Mouse (Mus musculus) erythroid progenitor cell, adult 5-6 weeks (primary cell): Measurements from ENCODE around the gene Tmem235. TPM values are rescaled to one million over a fixed set of nuclear protein-coding genes. Genes with fewer than 3 reads are reported as not detected.
A peak's percentile ranks its signal among the peaks of the same experiment; 100 is the strongest.
"Not testable (repeated sequence)": the region's sequence is repeated elsewhere in the genome, so short reads cannot be mapped to it uniquely, and the experiment has no call there.

Source experiments
- ATAC-seq: replicated peaks from 2 replicates; pipeline ENCODE4 v1.8.0; 2016; ENCODE audit warnings: moderate number of reproducible peaks, mild to moderate bottlenecking, moderate TSS enrichment, inconsistent platforms; ENCODE audit not compliant: poor library complexity, low FRiP score, severe bottlenecking
- total RNA-seq, 2 experiments: library from RNA; stranded (forward) in 1 of 2; stranded (reverse) in 1 of 2; fragments of 150-400 nt in 1 of 2; fragments of 186-747, 209-891 nt in 1 of 2; gene quantifications; 2 replicates each; pipeline versions ENCODE4 v1.2.3 to v1.2.4; 2015 to 2017; ENCODE audit warnings: low replicate concordance in 2 of 2

Tmem235 gene
- total RNA-seq, 2 experiments from 2014 or later, result 1.1 TPM; not detected in 1

DNA sequence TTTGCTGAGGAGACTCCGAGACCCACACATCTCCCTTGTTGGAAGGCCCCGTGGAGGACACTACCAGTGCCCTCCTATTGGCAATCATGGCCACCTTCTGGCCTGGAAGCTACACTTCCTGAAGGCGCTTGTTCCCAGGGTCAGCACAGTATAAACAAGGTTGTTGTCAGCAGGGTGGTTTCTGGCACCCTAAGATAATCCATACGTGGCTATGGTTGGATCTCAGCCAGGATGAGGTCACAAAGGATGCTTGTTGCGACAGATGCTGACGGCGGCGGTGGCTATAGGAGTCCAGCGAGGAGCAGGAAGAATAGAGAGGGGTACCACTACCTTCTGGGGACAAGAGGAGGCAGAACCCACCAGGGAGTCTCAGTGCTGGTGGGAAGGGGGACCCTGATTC, 30.2 kb upstream of the Tmem235 start:
- ATAC-seq, result peak; percentile 41

DNA sequence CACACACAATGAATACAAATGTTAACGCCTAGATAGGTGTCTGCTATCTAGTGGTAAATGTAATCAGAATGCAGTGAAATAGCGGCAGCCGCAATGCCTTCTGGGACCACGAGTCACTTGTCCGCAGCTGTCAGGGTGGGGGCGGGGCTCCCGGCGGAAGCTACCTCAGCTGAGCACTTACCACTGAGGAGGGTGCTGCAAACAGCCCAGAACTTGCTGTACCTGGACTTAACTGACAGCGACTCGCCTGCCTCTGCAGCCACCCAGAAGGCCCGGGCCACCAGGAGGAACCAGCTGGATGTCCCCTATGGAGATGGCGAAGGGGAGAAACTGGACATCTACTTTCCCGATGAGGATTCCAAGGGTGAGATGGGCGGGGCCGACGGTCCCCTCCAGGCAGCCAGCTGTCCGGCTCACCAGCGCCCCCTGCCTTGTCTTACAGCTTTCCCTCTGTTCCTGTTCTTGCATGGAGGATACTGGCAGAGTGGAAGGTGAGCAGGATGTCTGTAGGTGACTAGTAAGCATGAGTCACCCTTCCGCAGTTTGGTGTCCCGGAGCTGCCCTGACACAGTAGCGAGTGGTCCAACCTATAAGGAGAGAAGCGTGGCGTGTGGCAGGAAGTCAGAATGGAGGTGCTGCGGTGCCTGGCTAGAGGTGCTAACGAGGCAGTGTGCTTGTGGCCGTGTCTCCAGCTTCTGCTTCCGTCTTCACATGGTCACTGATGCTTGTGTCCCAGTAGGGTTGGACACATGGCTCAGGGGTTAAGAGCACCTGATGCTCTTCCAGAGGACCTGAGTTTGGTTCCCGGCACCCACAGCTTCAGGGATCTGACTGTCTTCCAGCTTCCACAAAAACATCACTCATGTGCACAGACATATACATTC, 28.2 kb upstream of the Tmem235 start:
- peak; percentile 61 for ATAC-seq

GRCm38 (mm10) chr11:117833509-117833908, 27.0 kb upstream of the Tmem235 start:
- ATAC-seq, result not testable (repeated sequence)

- no peak for ATAC-seq
These were observed 26.5 kb upstream of the Tmem235 start for GRCm38 (mm10) chr11:117834086-117834485.

- peak; percentile 39 for ATAC-seq
These were observed 24.2 kb upstream of the Tmem235 start for GRCm38 (mm10) chr11:117836306-117836705.

DNA sequence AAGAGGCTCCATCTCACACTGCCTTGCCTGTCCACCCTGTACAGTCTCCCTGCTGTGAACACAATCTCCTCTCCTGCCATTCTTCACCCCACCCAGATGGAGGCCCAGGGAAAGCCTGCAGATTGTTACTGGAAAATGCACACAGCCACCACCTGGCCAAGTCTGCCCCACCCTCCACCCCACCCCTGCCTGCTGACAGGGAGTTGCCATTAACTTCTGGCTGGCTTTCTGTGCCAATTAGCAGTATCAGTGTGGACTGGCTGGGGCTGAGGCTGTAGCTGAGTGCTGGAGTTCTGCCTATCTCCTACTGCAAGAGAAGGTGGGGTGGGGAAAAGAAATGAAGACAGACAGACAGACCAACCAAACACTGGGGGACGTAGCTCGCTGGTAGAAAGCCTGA, 22.0 kb upstream of the Tmem235 start:
- peak; percentile 88 for ATAC-seq

- no peak; the same call in 1 of the 2 replicates for ATAC-seq
These were observed 21.5 kb upstream of the Tmem235 start for GRCm38 (mm10) chr11:117839021-117839420.

DNA sequence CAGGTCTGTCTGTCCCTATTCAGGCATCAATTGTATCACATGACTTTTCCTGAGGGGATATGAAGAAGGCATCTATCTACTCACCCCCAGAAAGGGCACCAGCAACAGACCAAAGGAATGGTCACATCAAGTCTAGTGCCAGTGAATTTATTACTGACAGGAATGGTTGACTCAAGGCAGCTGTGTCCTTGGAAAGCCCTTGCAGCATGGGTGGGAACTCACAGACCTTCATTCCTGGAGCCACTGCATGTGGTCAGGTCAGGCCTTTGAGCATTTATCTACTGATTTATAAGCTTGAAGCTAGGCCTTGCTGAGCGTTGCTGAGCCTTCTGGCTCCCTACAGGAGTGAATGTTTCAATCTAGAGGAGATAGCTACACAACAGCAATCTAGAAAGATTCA, 19.6 kb upstream of the Tmem235 start:
- no peak for ATAC-seq

DNA sequence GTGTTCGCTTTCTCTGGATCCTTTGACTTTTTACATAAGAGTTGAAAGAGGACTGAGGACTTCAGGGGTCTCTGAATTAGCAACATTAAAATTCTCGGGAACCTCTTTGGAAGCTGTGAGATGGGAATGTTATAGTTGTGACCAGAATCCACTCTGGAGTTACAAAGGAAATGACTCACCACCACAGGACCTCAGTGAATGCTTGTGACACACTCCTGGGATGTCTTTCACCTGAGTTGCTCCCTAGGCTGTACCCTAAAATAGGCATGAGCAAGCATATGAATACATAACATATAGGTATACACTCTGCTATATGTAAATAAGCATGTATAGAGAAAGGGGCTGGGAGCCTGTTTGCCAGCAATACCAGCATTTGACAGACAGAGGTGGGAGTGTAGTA, 17.1 kb upstream of the Tmem235 start:
- no peak for ATAC-seq

GRCm38 (mm10) chr11:117844997-117845396, 15.6 kb upstream of the Tmem235 start:
- ATAC-seq, result no peak

GRCm38 (mm10) chr11:117845651-117846050, 14.9 kb upstream of the Tmem235 start:
- no peak for ATAC-seq

- ATAC-seq, result peak; percentile 16; the same call in 1 of the 2 replicates
These were observed 13.9 kb upstream of the Tmem235 start for GRCm38 (mm10) chr11:117846640-117847039.

GRCm38 (mm10) chr11:117847593-117848215, 12.8 kb upstream of the Tmem235 start:
- no peak for ATAC-seq

- ATAC-seq, result peak; percentile 52
These were observed 12.1 kb upstream of the Tmem235 start for GRCm38 (mm10) chr11:117848271-117848984.

- peak; percentile 87 for ATAC-seq
These were observed 11.4 kb upstream of the Tmem235 start, which contains the start of gene Birc5 for GRCm38 (mm10) chr11:117848985-117849671. TSS of gene Birc5 (plus strand) at chr11:117849251.

DNA sequence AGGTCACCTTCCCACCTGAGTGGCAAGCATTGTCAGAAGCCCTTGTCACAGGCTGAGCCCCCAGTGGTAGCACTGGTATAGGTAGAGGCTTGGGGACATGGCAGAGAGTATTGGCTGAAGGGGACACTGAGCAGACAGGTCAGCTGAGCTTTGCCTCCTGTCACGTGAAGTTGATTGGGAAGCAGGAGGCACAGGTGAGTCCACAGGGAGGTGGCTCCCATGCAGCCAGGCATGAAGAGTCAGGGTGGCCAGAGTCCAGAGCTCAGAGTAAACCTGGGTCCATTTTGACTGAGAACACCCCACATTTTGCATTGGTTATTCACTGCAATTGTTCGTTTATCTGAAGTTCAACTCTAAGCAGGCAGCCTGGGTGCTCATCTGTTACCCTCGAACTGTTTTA, 7.7 kb upstream of the Tmem235 start:
- no peak for ATAC-seq

DNA sequence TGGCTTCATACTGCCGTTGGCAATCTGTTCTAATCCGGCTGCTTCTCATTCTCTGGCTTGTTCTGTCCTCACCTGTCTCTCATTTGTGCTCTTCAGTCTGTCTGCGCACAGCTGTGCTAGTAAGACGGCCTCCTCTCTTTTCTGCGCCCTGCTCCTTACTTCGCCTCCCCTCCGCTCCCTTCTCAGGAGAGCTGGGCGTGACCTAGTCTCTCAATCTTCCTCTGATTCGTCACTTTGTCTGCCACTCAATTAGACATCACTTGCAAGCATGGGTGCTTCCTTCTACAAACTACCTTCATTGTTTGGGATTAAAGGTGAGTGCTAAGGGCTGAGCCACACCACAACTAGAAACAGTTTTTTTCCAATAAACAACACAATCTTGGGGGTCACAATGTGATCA, 6.3 kb upstream of the Tmem235 start:
- no peak for ATAC-seq

DNA sequence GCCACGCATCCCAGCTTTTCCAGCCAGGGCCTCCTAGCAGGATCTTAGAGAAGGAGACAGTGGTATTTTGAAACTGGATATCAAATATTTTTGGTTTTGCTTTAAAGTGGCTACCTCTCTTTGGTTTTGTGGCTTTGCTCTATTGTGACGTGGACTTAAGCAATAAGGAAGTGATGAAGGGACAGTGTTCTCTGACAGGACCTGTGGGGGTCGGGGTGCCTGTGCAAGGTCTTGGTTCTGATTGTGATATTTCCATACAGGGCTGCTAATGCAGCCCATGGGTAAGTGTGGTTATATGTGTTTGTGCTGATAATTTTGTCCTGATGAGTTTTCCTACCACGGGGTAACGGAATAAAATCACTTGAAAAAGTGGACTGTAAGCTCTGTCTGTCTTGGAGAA, 5.2 kb upstream of the Tmem235 start:
- ATAC-seq, result no peak

DNA sequence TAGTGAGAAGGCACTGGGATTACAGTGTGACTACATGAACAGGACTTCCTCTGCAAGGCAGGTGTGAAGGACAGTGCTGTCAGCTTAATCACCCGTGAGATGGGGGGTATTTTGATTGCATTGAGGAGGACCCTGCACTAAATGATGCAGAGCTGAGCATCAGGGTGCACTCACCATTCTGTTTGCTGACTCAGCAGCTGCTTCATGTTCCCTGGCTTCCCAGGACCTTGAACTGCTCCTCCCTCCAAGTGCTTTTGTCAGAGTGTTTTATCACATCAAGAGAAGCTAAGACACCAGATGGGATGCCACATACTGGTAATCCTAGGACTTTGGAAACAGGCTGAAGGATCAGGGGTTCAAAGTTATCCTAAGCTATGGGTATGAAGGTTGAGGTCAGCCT, 4.6 kb upstream of the Tmem235 start:
- no peak for ATAC-seq

DNA sequence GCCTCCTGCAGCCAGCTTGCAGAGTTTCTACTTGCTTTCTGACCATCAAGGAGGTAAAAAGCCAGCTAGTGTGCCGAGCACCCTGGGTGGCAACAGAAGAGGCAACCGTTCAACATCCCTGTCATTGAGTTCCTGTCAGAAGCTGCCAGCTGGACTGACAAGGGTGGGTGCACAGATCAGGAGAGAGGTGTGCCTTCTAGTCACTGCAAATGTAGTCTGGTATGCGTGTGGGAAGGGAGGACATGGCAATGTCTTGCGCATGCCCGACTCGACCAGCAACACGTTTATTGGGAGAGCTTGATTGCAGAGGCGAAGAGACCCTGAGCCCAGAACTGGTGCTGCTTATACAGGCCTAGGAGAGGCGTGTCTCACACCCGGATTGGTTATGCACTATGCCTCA, 3.1 kb upstream of the Tmem235 start:
- ATAC-seq, result peak; percentile 26; the same call in 1 of the 2 replicates
